Mouse (Mus musculus): ENCODE data around the gene Gm13871.
"Not testable (repeated sequence)": the region's sequence is repeated elsewhere in the genome, so short reads cannot be mapped to it uniquely, and the experiment has no call there.

GRCm38 (mm10) chr4:73876166-73876565 is 29.6 kb downstream of the Gm13871 start, which contains the start of gene Gm11758:
- TF ChIP-seq POLR2A (IDR thresholded peaks at IDR 0.05; ENCODE audit: borderline replicate concordance, insufficient read depth, low read length); CTCF (IDR thresholded peaks at IDR 0.05; ENCODE audit: borderline replicate concordance, insufficient read depth, low read depth, low read length): not testable (repeated sequence)
